In genomic region chr1:191906571-191907430, GRCm38 (mm10) we compare ENCODE assay signal across 8 mouse cellular contexts. TPM values are rescaled to one million over a fixed set of nuclear protein-coding genes. Genes with fewer than 3 reads are reported as not detected.
A peak's percentile ranks its signal among the peaks of the same experiment; 100 is the strongest.
DNase-seq lines count a peak whose midpoint lies in the region; ATAC-seq and TF ChIP-seq lines count a peak whose summit lies in the region.

Slc30a1 (plus strand) TSS chr1:191906767.

- intact Hi-C loops in heart, postnatal 14 days (cut with DNase I), result loop anchor here (1.0 to 5.0 kb wide), 3 partner anchors 72 to 444 kb away; partner anchors contain the start of gene Traf5

- under 1% methylated on average over 93 of the region's 104 CpGs for WGBS in forebrain, embryonic 13.5 days
- under 1% methylated on average over 93 of the region's 104 CpGs for WGBS in neural tube, embryonic 15.5 days

- H3K9me3 ChIP-seq in E14TG2a.4 (ENCODE audit: low read length), result no peaks in the 10 kb centered on the region; the same call in 1 of the 2 replicates
- no peaks in the 10 kb centered on the region for H3K9me3 ChIP-seq in forebrain, embryonic 13.5 days (replicated peaks)
- H3K9me3 ChIP-seq in neural tube, embryonic 15.5 days (replicated peaks), result no peaks in the 10 kb centered on the region

- H3K27ac ChIP-seq in forebrain, embryonic 13.5 days, result peak within 1 kb of the TSS; percentile 87
- peak within 1 kb of the TSS; percentile 96 for H3K27ac ChIP-seq in neural tube, embryonic 15.5 days (replicated peaks)

- no peak for TF ChIP-seq CTCF in E14TG2a.4 (conservative IDR thresholded peaks at IDR 0.05; ENCODE audit: low read length)

- peaks cover 35% of the 10 kb centered on the region for H3K36me3 ChIP-seq in E14TG2a.4 (ENCODE audit: insufficient read depth, low read length)
- peaks cover 14% of the 10 kb centered on the region for H3K36me3 ChIP-seq in forebrain, embryonic 13.5 days (ENCODE audit: poor library complexity, severe bottlenecking)
- peaks cover 8% of the 10 kb centered on the region for H3K36me3 ChIP-seq in neural tube, embryonic 15.5 days

- peaks cover 62% of the 10 kb centered on the region for H3K4me1 ChIP-seq in E14TG2a.4 (replicated peaks; ENCODE audit: low read depth, low read length)
- peaks cover 45% of the 10 kb centered on the region for H3K4me1 ChIP-seq in forebrain, embryonic 13.5 days
- peaks cover 49% of the 10 kb centered on the region for H3K4me1 ChIP-seq in neural tube, embryonic 15.5 days

- peak within 1 kb of the TSS; percentile 89 for H3K4me2 ChIP-seq in forebrain, embryonic 13.5 days
- peak within 1 kb of the TSS; percentile 89 for H3K4me2 ChIP-seq in neural tube, embryonic 15.5 days

- peak within 1 kb of the TSS; percentile 84 for H3K9ac ChIP-seq in forebrain, embryonic 13.5 days
- H3K9ac ChIP-seq in neural tube, embryonic 15.5 days (replicated peaks), result peak within 1 kb of the TSS; percentile 91

- DNase-seq in c-Kit-positive CD71-positive TER-119-positive erythroid progenitor cells, embryonic 14.5 days (ENCODE audit: low spot score), result peak; percentile 96
- DNase-seq in heart, postnatal 14 days, result peak; percentile 99
- peak; percentile 99 for DNase-seq in layer of hippocampus, adult 11-12 months (ENCODE audit: low spot score)
- DNase-seq in lung, adult 18-20 months, result peak; percentile 97 to 98
- peak; percentile 99 for DNase-seq in testis, postnatal 14 days (ENCODE audit: low spot score)

- H3K27me3 ChIP-seq in E14TG2a.4 (ENCODE audit: insufficient read depth, low read length), result 0 out of 2 replicates have a peak, but pooled peaks cover 4% of the 10 kb centered on the region
- H3K27me3 ChIP-seq in forebrain, embryonic 13.5 days, result no peaks in the 10 kb centered on the region
- no peaks in the 10 kb centered on the region for H3K27me3 ChIP-seq in neural tube, embryonic 15.5 days (replicated peaks)

- ATAC-seq in forebrain, embryonic 13.5 days, result peak; percentile 99
- ATAC-seq in neural tube, embryonic 15.5 days (ENCODE audit: low FRiP score), result peak; percentile 99

- peak within 1 kb of the TSS; percentile 92 for H3K4me3 ChIP-seq in E14TG2a.4 (replicated peaks; ENCODE audit: low read length)
- H3K4me3 ChIP-seq in forebrain, embryonic 13.5 days, result peak within 1 kb of the TSS; percentile 94
- H3K4me3 ChIP-seq in neural tube, embryonic 15.5 days (replicated peaks), result peak within 1 kb of the TSS; percentile 97

RNA-seq across cellular contexts. Expression of gene Slc30a1, which starts in this region (rescaled TPM):
- polyA plus RNA-seq in forebrain, embryonic 13.5 days (2015; fragmentation: Nextera tagmentation; extraction: Ambion mirVana), result 1.6 and 1.8 TPM in 2 replicates
- total RNA-seq in heart, postnatal 14 days (2021), result 10 to 100 TPM; 21.9 to 26.4 TPM
- polyA plus RNA-seq in neural tube, embryonic 15.5 days (2015; fragmentation: Nextera tagmentation; extraction: Ambion mirVana), result 3.6 and 4.1 TPM in 2 replicates

Comparison
In these comparisons a context has a peak if more than half of its experiments do, and no peak if none do; other contexts are left out.
1. Peak in every context shown above with its lines: DNase-seq, ATAC-seq, H3K4me3 ChIP-seq and H3K27ac ChIP-seq.